Mouse (Mus musculus): ENCODE measurements around the gene Ncdn. TPM values are rescaled to one million over a fixed set of nuclear protein-coding genes. Genes with fewer than 3 reads are reported as not detected.

Gene Ncdn
- polyA plus RNA-seq, 2 experiments, result 5.1 to 5.5 TPM

GRCm38 (mm10) chr4:126750046-126750683 is 3.1 kb downstream of the Ncdn start:
- Histone ChIP-seq H3K36me3 (replicated peaks; ENCODE audit: control insufficient read depth, insufficient read depth, low read depth) (no peaks in the 10 kb centered on the region; the same call in none of the 2 replicates), H3K27ac (no peak overlapping the region), H3K4me1 (replicated peaks; ENCODE audit: control insufficient read depth in 2 of 2, insufficient read depth in 2 of 2, low read length in 1 of 2) (peaks cover 0 to 7% of the 10 kb centered on the region in 2 experiments), H3K9ac (replicated peaks) (no peak overlapping the region), H3K9me3 (ENCODE audit: control insufficient read depth, low read length) (no peaks in the 10 kb centered on the region), H3K4me2 (ENCODE audit: low read depth) (no peak overlapping the region), H3K27me3 (ENCODE audit: control insufficient read depth, insufficient read depth, low read length) (no peaks in the 10 kb centered on the region), H3K4me3 (ENCODE audit: insufficient read depth in 1 of 2, low read depth in 2 of 2, low read length in 2 of 2) (no peak overlapping the region)
- 84% methylated on average over 26 of the region's 26 CpGs for WGBS (ENCODE audit: insufficient replicate concordance)
- TF ChIP-seq EP300 (IDR thresholded peaks at IDR 0.05; ENCODE audit: low read depth) (no peak), CTCF (IDR thresholded peaks at IDR 0.05; ENCODE audit: low read depth) (no peak)
- no peak for DNase-seq (ENCODE audit: low read depth in 3 of 3, low spot score in 3 of 3)
- ATAC-seq (ENCODE audit: insufficient read depth), result no peak

- DNase-seq (ENCODE audit: low read depth in 3 of 3, low spot score in 3 of 3), result no peak
- H3K4me1 ChIP-seq (replicated peaks; ENCODE audit: control insufficient read depth in 2 of 2, insufficient read depth in 2 of 2, low read length in 1 of 2), result peaks cover 0 to 7% of the 10 kb centered on the region in 2 experiments; a peak in 3 of 4 replicates
- TF ChIP-seq CTCF (IDR thresholded peaks at IDR 0.05; ENCODE audit: low read depth) (no peak), EP300 (IDR thresholded peaks at IDR 0.05; ENCODE audit: low read depth) (no peak)
- ATAC-seq (ENCODE audit: insufficient read depth), result no peak
- H3K27ac ChIP-seq, result no peak overlapping the region
- no peaks in the 10 kb centered on the region for H3K27me3 ChIP-seq (ENCODE audit: control insufficient read depth, insufficient read depth, low read length)
- WGBS (ENCODE audit: insufficient replicate concordance), result 82% methylated on average over 11 of the region's 11 CpGs
- no peaks in the 10 kb centered on the region for H3K9me3 ChIP-seq (ENCODE audit: control insufficient read depth, low read length)
- no peak overlapping the region for H3K4me3 ChIP-seq (ENCODE audit: insufficient read depth in 1 of 2, low read depth in 2 of 2, low read length in 2 of 2)
- no peaks in the 10 kb centered on the region; the same call in none of the 2 replicates for H3K36me3 ChIP-seq (replicated peaks; ENCODE audit: control insufficient read depth, insufficient read depth, low read depth)
- no peak overlapping the region for H3K4me2 ChIP-seq (ENCODE audit: low read depth)
- no peak overlapping the region for H3K9ac ChIP-seq (replicated peaks)
Observed at GRCm38 (mm10) chr4:126749553-126749952, 3.7 kb downstream of the Ncdn start.

- DNase-seq (ENCODE audit: low read depth in 3 of 3, low spot score in 3 of 3) (no peak), ATAC-seq (ENCODE audit: insufficient read depth) (no peak)
- WGBS (ENCODE audit: insufficient replicate concordance), result 86% methylated on average over 8 of the region's 8 CpGs
- no peak for TF ChIP-seq CTCF (IDR thresholded peaks at IDR 0.05; ENCODE audit: low read depth)
- TF ChIP-seq EP300 (IDR thresholded peaks at IDR 0.05; ENCODE audit: low read depth), result no peak
- H3K27ac ChIP-seq, result no peak overlapping the region
- no peak overlapping the region for H3K4me3 ChIP-seq (ENCODE audit: insufficient read depth in 1 of 2, low read depth in 2 of 2, low read length in 2 of 2)
- H3K27me3 ChIP-seq (ENCODE audit: control insufficient read depth, insufficient read depth, low read length), result no peaks in the 10 kb centered on the region
- no peaks in the 10 kb centered on the region for H3K9me3 ChIP-seq (ENCODE audit: control insufficient read depth, low read length)
- no peaks in the 10 kb centered on the region; the same call in none of the 2 replicates for H3K36me3 ChIP-seq (replicated peaks; ENCODE audit: control insufficient read depth, insufficient read depth, low read depth)
- H3K4me2 ChIP-seq (ENCODE audit: low read depth), result no peak overlapping the region
- H3K4me1 ChIP-seq (replicated peaks; ENCODE audit: control insufficient read depth in 2 of 2, insufficient read depth in 2 of 2, low read length in 1 of 2), result peaks cover 0 to 4% of the 10 kb centered on the region in 2 experiments; a peak in 2 of 4 replicates
- H3K9ac ChIP-seq (replicated peaks), result no peak overlapping the region
Observed at GRCm38 (mm10) chr4:126748381-126748780, 4.9 kb downstream of the Ncdn start.

- ATAC-seq (ENCODE audit: insufficient read depth), result no peak
Observed at GRCm38 (mm10) chr4:126746194-126746840, 6.9 kb downstream of the Ncdn start.

GRCm38 (mm10) chr4:126745506-126746193 is 7.6 kb downstream of the Ncdn start:
- H3K4me3 ChIP-seq (ENCODE audit: insufficient read depth in 1 of 2, low read depth in 2 of 2, low read length in 2 of 2), result no peak overlapping the region
- no peaks in the 10 kb centered on the region; the same call in none of the 2 replicates for H3K36me3 ChIP-seq (replicated peaks; ENCODE audit: control insufficient read depth, insufficient read depth, low read depth)
- ATAC-seq (ENCODE audit: insufficient read depth) (0 out of 2 replicates have a peak, but pooled peaks have one; percentile 9), DNase-seq (ENCODE audit: low read depth in 3 of 3, low spot score in 3 of 3) (peak in 1 of 3 experiments; percentile 32)
- no peak overlapping the region for H3K27ac ChIP-seq
- H3K9me3 ChIP-seq (ENCODE audit: control insufficient read depth, low read length), result no peaks in the 10 kb centered on the region
- no peaks in the 10 kb centered on the region for H3K27me3 ChIP-seq (ENCODE audit: control insufficient read depth, insufficient read depth, low read length)
- H3K9ac ChIP-seq (replicated peaks), result no peak overlapping the region
- H3K4me2 ChIP-seq (ENCODE audit: low read depth), result no peak overlapping the region
- TF ChIP-seq EP300 (IDR thresholded peaks at IDR 0.05; ENCODE audit: low read depth) (no peak), CTCF (IDR thresholded peaks at IDR 0.05; ENCODE audit: low read depth) (peak; percentile 77)
- H3K4me1 ChIP-seq (replicated peaks; ENCODE audit: control insufficient read depth in 2 of 2, insufficient read depth in 2 of 2, low read length in 1 of 2), result no peaks in the 10 kb centered on the region
- WGBS (ENCODE audit: insufficient replicate concordance), result 41% methylated on average over 13 of the region's 13 CpGs

More at GRCm38 (mm10) chr4:126746194-126746840, 6.9 kb downstream of the Ncdn start:
- 75% methylated on average over 10 of the region's 10 CpGs for WGBS (ENCODE audit: insufficient replicate concordance)
- no peak overlapping the region for H3K9ac ChIP-seq (replicated peaks)
- DNase-seq (ENCODE audit: low read depth in 3 of 3, low spot score in 3 of 3), result no peak
- no peak overlapping the region for H3K4me2 ChIP-seq (ENCODE audit: low read depth)
- H3K36me3 ChIP-seq (replicated peaks; ENCODE audit: control insufficient read depth, insufficient read depth, low read depth), result no peaks in the 10 kb centered on the region; the same call in none of the 2 replicates
- H3K9me3 ChIP-seq (ENCODE audit: control insufficient read depth, low read length), result no peaks in the 10 kb centered on the region
- no peak overlapping the region for H3K4me3 ChIP-seq (ENCODE audit: insufficient read depth in 1 of 2, low read depth in 2 of 2, low read length in 2 of 2)
- H3K27ac ChIP-seq, result no peak overlapping the region
- no peaks in the 10 kb centered on the region for H3K27me3 ChIP-seq (ENCODE audit: control insufficient read depth, insufficient read depth, low read length)
- no peak for TF ChIP-seq CTCF (IDR thresholded peaks at IDR 0.05; ENCODE audit: low read depth)
- TF ChIP-seq EP300 (IDR thresholded peaks at IDR 0.05; ENCODE audit: low read depth), result no peak
- H3K4me1 ChIP-seq (replicated peaks; ENCODE audit: control insufficient read depth in 2 of 2, insufficient read depth in 2 of 2, low read length in 1 of 2), result no peaks in the 10 kb centered on the region

Measured in liver, embryonic 14.5 days (tissue).